Mouse (Mus musculus) liver, embryonic 13.5 days (tissue): Measurements from ENCODE around the gene Pnkp. TPM values are rescaled to one million over a fixed set of nuclear protein-coding genes. Genes with fewer than 3 reads are reported as not detected.
A peak's percentile ranks its signal among the peaks of the same experiment; 100 is the strongest.

Source experiments
- ATAC-seq: fragments of 200-750 bp; cut with Nextera tagmentation; 2 replicates; pipeline ENCODE4 v1.8.0; 2017; ENCODE audit warnings: low read depth, mild to moderate bottlenecking, moderate number of reproducible peaks, moderate library complexity
- DNase-seq: peaks from one replicate; pipeline ENCODE4 v3.0.0; 2022
- H3K27ac ChIP-seq: fragments of 300-500 bp; sonication (generic); 2 replicates; pipeline ENCODE4 v1.5.1; 2015; ENCODE audit warnings: moderate library complexity, mild to moderate bottlenecking, inconsistent platforms
- H3K27me3 ChIP-seq: fragments of 300-500 bp; sonication (generic); 2 replicates; pipeline ENCODE4 v1.6.1; 2015; ENCODE audit warnings: mild to moderate bottlenecking, inconsistent platforms
- H3K36me3 ChIP-seq: fragments of 300-500 bp; sonication (generic); 2 replicates; pipeline ENCODE4 v1.6.1; 2015; ENCODE audit warnings: mild to moderate bottlenecking, inconsistent platforms
- H3K4me1 ChIP-seq: fragments of 300-500 bp; sonication (generic); replicated peaks from 2 replicates; pipeline ENCODE4 v1.6.1; 2015; ENCODE audit warnings: inconsistent platforms
- H3K4me2 ChIP-seq: fragments of 300-500 bp; sonication (generic); 2 replicates; pipeline ENCODE4 v1.6.1; 2015; ENCODE audit warnings: inconsistent platforms, mild to moderate bottlenecking, moderate library complexity
- H3K4me3 ChIP-seq: fragments of 300-500 bp; sonication (generic); replicated peaks from 2 replicates; pipeline ENCODE4 v1.5.1; 2015; ENCODE audit warnings: mild to moderate bottlenecking, inconsistent platforms
- H3K9ac ChIP-seq: fragments of 300-500 bp; sonication (generic); 2 replicates; pipeline ENCODE4 v1.6.1; 2015; ENCODE audit warnings: mild to moderate bottlenecking, inconsistent platforms
- H3K9me3 ChIP-seq: fragments of 300-500 bp; sonication (generic); replicated peaks from 2 replicates; pipeline ENCODE4 v1.6.1; 2016; ENCODE audit warnings: inconsistent platforms
- WGBS: fragments of 180-500 bp; shearing (Covaris S2); methylation state at CpG from one replicate; pipeline ENCODE4 v1.1.7; 2015; ENCODE audit not compliant: insufficient replicate concordance; 5-methylcytosine and 5-hydroxymethylcytosine counted together
- polyA plus RNA-seq: library from polyadenylated mRNA; unstranded; fragments of >200 nt; fragmentation: Nextera tagmentation; extraction: Ambion mirVana; gene quantifications from 2 replicates; pipeline ENCODE4 v1.2.1, GENCODE M21; 2015

Pnkp gene
- polyA plus RNA-seq, result 22.8 and 24.2 TPM in 2 replicates

GRCm38 (mm10) chr7:44857042-44857552 lies at the start of gene Pnkp:
TSS of gene Pnkp (plus strand) at chr7:44857139.
- under 1% methylated on average over 32 of the region's 32 CpGs for WGBS
- peak within 1 kb of the TSS; percentile 77 for H3K4me3 ChIP-seq
- H3K9ac ChIP-seq, result peak within 1 kb of the TSS; percentile 91
- H3K27me3 ChIP-seq, result no peaks in the 10 kb centered on the region
- DNase-seq (peak; percentile 80), ATAC-seq (peak; percentile 13)
- no peaks in the 10 kb centered on the region for H3K9me3 ChIP-seq
- peak within 1 kb of the TSS; percentile 96 for H3K4me2 ChIP-seq
- peak within 1 kb of the TSS; percentile 99 for H3K27ac ChIP-seq
- H3K4me1 ChIP-seq, result peaks cover 84% of the 10 kb centered on the region
- peaks cover 36% of the 10 kb centered on the region for H3K36me3 ChIP-seq

DNA sequence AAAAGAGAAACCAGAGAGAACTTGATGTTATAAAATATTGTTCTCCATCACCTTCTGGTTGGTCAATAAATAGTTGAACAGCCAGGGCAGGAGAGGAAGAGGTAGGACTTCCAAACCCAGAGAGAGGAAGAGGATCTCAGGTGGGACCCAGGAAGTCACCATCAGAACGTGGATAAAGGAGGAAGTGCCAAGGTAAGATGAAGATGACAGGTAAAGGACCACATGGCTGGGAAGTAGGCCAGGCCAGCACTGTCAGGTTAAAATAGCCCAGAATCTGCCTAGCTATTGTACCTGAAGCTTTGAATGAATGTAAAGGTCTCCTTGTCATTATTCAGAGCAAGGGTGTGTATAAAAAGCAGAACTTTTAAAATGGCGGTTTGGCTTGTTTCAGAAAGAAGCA lies 48.0 kb upstream of the Pnkp start:
- ATAC-seq (no peak), DNase-seq (no peak)
- Histone ChIP-seq H3K9ac (no peak overlapping the region), H3K4me1 (peaks cover under 1% of the 10 kb centered on the region; the same call in 1 of the 2 replicates), H3K9me3 (no peaks in the 10 kb centered on the region), H3K4me3 (no peak overlapping the region), H3K27ac (no peak overlapping the region), H3K36me3 (peaks cover 21% of the 10 kb centered on the region), H3K27me3 (0 out of 2 replicates have a peak, but pooled peaks cover 4% of the 10 kb centered on the region), H3K4me2 (no peak overlapping the region)
- 41% methylated on average over 2 of the region's 2 CpGs for WGBS

DNA sequence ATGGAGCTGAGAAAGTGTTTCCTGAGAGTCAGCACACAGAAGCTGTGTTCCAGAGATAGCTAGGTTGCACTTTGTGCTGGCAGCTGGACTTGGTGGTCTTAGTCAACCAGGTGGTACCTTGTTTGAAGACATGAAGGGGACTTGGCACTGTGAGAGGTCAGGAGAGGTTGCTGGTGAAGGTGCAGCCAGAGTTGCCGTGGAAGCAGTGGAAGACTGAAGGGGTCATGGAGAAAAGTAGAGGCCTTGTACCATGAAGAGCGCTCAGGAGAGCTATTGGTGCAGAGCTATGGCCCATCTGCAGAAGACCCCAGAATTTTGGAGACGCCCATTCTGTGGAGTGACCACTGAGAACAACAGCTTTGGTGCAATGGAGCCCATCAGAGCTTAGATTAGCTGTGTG lies 47.5 kb upstream of the Pnkp start:
- H3K9ac ChIP-seq, result no peak overlapping the region
- DNase-seq (no peak), ATAC-seq (no peak)
- 78% methylated on average over 3 of the region's 3 CpGs for WGBS
- H3K27ac ChIP-seq, result no peak overlapping the region
- peaks cover 26% of the 10 kb centered on the region for H3K36me3 ChIP-seq
- H3K4me3 ChIP-seq, result no peak overlapping the region
- no peak overlapping the region for H3K4me2 ChIP-seq
- H3K9me3 ChIP-seq, result no peaks in the 10 kb centered on the region
- 0 out of 2 replicates have a peak, but pooled peaks cover 4% of the 10 kb centered on the region for H3K27me3 ChIP-seq
- H3K4me1 ChIP-seq, result peaks cover 6% of the 10 kb centered on the region; the same call in 1 of the 2 replicates

- Histone ChIP-seq H3K4me2 (no peak overlapping the region), H3K4me1 (peaks cover 15% of the 10 kb centered on the region), H3K9me3 (no peaks in the 10 kb centered on the region), H3K27ac (no peak overlapping the region), H3K27me3 (0 out of 2 replicates have a peak, but pooled peaks cover 4% of the 10 kb centered on the region), H3K36me3 (peaks cover 28% of the 10 kb centered on the region), H3K4me3 (no peak overlapping the region), H3K9ac (no peak overlapping the region)
- WGBS, result 60% methylated on average over 4 of the region's 4 CpGs
- DNase-seq (no peak), ATAC-seq (no peak)
Observed at GRCm38 (mm10) chr7:44810365-44810764, 46.6 kb upstream of the Pnkp start.

- Histone ChIP-seq H3K4me2 (no peak overlapping the region), H3K4me3 (no peak overlapping the region), H3K4me1 (peaks cover 16% of the 10 kb centered on the region), H3K9ac (no peak overlapping the region), H3K27ac (no peak overlapping the region), H3K9me3 (no peaks in the 10 kb centered on the region), H3K36me3 (peaks cover 28% of the 10 kb centered on the region), H3K27me3 (0 out of 2 replicates have a peak, but pooled peaks cover 4% of the 10 kb centered on the region)
- 71% methylated on average over 7 of the region's 7 CpGs for WGBS
- no peak for DNase-seq
- ATAC-seq, result no peak
Observed at GRCm38 (mm10) chr7:44810819-44811557, 46.0 kb upstream of the Pnkp start.

GRCm38 (mm10) chr7:44812651-44813325 lies 44.2 kb upstream of the Pnkp start:
- Histone ChIP-seq H3K4me1 (peaks cover 25% of the 10 kb centered on the region), H3K4me3 (no peak overlapping the region), H3K27ac (no peak overlapping the region), H3K4me2 (no peak overlapping the region), H3K36me3 (peaks cover 28% of the 10 kb centered on the region), H3K27me3 (no peaks in the 10 kb centered on the region), H3K9ac (no peak overlapping the region), H3K9me3 (no peaks in the 10 kb centered on the region)
- no peak for ATAC-seq
- no peak for DNase-seq
- WGBS, result 80% methylated on average over 20 of the region's 20 CpGs

DNA sequence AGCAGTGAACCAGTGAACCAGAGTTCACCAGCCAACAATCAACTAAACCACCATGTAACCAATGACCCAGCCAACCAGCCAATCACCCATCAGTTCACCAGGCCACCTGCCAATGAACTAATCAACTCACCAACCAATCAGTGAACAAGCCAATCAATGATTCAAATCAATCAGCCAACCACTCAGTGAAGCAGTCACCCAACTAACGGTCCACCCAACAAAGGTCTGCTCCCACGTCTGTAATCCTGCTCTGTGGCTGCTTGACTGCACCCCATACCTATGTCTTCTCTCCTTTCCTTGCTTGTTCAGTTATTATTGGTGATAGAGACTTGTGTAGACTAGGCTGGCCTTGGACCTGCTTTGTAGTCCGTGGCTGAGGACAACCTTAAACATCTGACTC lies 43.0 kb upstream of the Pnkp start:
- peak overlapping the region; percentile 79 for H3K4me2 ChIP-seq
- 73% methylated on average over 3 of the region's 3 CpGs for WGBS
- 0 out of 2 replicates have a peak overlapping the region, but pooled peaks have one; percentile 10 for H3K9ac ChIP-seq
- H3K4me3 ChIP-seq, result no peak overlapping the region; the same call in 1 of the 2 replicates
- H3K4me1 ChIP-seq, result peaks cover 37% of the 10 kb centered on the region
- no peaks in the 10 kb centered on the region for H3K9me3 ChIP-seq
- H3K27ac ChIP-seq, result no peak overlapping the region
- DNase-seq (no peak), ATAC-seq (no peak)
- no peaks in the 10 kb centered on the region for H3K27me3 ChIP-seq
- H3K36me3 ChIP-seq, result peaks cover 35% of the 10 kb centered on the region

- peak overlapping the region; percentile 74 for H3K4me3 ChIP-seq
- H3K36me3 ChIP-seq, result peaks cover 39% of the 10 kb centered on the region
- ATAC-seq (no peak), DNase-seq (no peak)
- H3K4me1 ChIP-seq, result peaks cover 41% of the 10 kb centered on the region
- H3K9ac ChIP-seq, result peak overlapping the region; percentile 91; the same call in 1 of the 2 replicates
- WGBS, result 90% methylated on average over 4 of the region's 4 CpGs
- H3K4me2 ChIP-seq, result peak overlapping the region; percentile 79
- H3K27ac ChIP-seq, result no peak overlapping the region
- no peaks in the 10 kb centered on the region for H3K27me3 ChIP-seq
- H3K9me3 ChIP-seq, result no peaks in the 10 kb centered on the region
Observed at GRCm38 (mm10) chr7:44814423-44814822, 42.5 kb upstream of the Pnkp start.

DNA sequence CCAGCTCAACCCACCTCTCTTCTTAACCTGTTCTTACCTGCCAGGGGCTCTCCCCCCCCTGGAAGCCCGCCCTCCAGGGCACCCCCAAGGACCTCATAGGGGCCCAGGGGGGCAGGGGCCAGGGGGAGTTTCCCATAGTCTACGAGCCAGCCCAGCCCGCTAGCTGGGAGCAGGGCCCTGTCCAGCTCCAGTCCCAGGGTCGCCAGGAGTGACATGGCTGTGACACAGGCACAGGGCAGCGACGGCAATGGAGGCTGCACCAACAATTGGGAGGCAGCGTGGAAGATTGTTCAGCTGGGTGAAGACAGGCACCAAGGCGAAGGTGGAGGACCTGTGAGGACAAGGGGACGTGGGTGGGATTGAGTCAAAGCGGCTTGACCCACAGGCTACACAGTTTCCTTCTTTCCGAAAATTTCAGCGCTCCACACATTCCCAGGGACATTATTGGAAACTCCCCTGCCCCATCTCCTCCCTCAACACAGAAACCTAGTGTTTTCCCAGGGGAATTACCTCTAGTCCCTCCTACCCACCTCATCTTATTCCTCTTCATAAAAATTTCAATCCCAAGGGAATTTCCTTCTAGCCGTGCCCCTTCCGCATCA lies 41.9 kb upstream of the Pnkp start:
- H3K27me3 ChIP-seq, result no peaks in the 10 kb centered on the region
- no peaks in the 10 kb centered on the region for H3K9me3 ChIP-seq
- DNase-seq (no peak), ATAC-seq (no peak)
- peak overlapping the region; percentile 91 for H3K9ac ChIP-seq
- 40% methylated on average over 14 of the region's 14 CpGs for WGBS
- peak overlapping the region; percentile 79 for H3K4me2 ChIP-seq
- H3K27ac ChIP-seq, result peak overlapping the region; percentile 95
- peak overlapping the region; percentile 74 for H3K4me3 ChIP-seq
- peaks cover 48% of the 10 kb centered on the region for H3K4me1 ChIP-seq
- H3K36me3 ChIP-seq, result peaks cover 45% of the 10 kb centered on the region

- H3K9ac ChIP-seq, result peak within 1 kb of the TSS; percentile 91
- H3K9me3 ChIP-seq, result no peaks in the 10 kb centered on the region
- no peaks in the 10 kb centered on the region for H3K27me3 ChIP-seq
- peaks cover 46% of the 10 kb centered on the region for H3K36me3 ChIP-seq
- H3K4me3 ChIP-seq, result peak within 1 kb of the TSS; percentile 74
- WGBS, result under 1% methylated on average over 62 of the region's 62 CpGs
- peak; percentile 90 for ATAC-seq
- peaks cover 56% of the 10 kb centered on the region for H3K4me1 ChIP-seq
- peak within 1 kb of the TSS; percentile 79 for H3K4me2 ChIP-seq
- H3K27ac ChIP-seq, result peak within 1 kb of the TSS; percentile 95
- peak; percentile 98 for DNase-seq
Observed at GRCm38 (mm10) chr7:44815721-44816469, 41.0 kb upstream of the Pnkp start, which contains the start of the genes Nup62 and Il4i1. TSS of gene Nup62 (plus strand) at chr7:44816088. TSS of gene Il4i1 (plus strand) at chr7:44816387.
